Mouse (Mus musculus): Measurements from ENCODE around the gene Paox. TPM values are rescaled to one million over a fixed set of nuclear protein-coding genes. Genes with fewer than 3 reads are reported as not detected.

The Paox gene
- polyA plus RNA-seq, 1 experiment, result 7.0 TPM

DNA sequence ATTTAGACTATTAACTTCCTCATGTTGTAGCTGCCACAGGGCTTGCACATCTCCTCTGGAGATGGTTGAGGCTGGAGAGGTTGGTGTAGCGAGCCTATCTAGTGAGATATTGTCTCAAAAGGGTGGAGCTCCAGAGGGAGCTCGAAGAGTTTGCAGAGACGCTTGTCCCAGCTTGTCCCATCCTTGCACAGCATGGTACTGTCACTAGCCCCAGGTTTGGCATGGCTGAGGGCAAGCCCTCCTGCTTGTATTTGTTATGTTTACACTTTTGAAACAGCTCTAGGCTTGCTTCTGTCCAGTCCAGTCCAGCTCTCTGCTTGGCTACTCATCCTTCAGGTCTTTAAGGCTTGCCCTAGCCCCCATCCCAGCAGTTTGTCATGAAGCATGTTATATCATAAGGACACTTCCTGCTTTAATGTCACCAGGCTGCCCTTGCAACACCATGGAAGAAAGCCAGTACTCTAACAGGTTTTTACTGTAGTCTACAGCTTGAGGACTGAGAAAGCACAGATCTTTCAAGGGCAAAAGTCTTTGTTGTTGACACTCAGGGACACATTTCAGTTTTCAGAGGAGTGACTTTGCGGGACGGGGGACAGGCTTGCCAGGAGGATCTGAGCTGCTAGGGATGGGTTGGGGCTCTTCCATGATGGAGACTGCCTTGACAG is 19.6 kb downstream of the Paox start:
- no peaks in the 10 kb centered on the region for H3K79me2 ChIP-seq (ENCODE audit: control insufficient read depth, insufficient read depth)
- H3K27me3 ChIP-seq (ENCODE audit: control insufficient read depth, insufficient read depth, insufficient read length), result no peaks in the 10 kb centered on the region
- no peak overlapping the region for H3K4me2 ChIP-seq (ENCODE audit: low read depth)
- no peak for TF ChIP-seq E2F4 (IDR thresholded peaks at IDR 0.05; ENCODE audit: insufficient read depth)
- no peak overlapping the region for H3ac ChIP-seq (ENCODE audit: control insufficient read depth, insufficient read length)
- H3K4me3 ChIP-seq, result no peak overlapping the region
- H3K36me3 ChIP-seq (ENCODE audit: control insufficient read depth, insufficient read depth), result no peaks in the 10 kb centered on the region

DNA sequence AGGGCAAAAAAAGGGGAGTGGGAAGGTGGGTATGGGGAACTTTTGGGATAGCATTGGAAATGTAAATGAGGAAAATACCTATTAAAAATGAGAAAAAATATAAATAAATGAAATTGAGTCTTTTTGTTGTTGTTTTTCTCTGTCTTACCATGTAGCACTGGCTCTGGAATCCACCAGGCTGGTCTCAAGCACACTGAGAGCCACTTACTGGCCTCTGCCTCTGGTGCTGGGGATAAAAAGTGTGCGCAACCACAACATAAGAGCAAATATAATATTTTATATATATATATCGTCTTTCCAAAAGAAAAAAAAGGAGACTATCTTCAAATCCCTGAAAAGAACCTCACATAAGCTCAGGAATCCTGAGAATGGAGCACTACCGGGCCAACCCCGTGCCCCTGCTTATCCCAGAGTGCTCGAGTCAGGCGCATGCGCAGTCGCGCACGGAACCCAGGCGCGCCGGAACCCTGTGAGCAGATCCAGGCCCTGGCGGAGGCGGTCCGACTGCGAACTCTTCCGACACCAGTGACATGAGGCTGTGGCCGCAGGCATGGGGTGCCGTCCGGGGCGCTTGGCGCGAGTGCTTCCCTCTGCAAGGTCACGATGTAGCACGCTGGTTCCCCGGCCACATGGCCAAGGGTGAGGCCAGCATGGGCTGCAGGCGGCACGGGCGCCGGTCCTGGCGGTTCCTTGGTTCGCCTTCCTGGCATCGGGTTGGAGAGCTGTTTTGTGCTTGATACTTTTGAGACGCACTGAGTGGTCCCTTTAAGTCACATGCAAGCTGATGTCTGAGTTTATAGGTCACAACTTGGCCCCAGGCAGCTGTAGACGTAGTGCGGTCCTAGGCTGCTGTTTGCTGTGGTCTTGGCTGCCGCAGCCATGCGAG is 21.8 kb downstream of the Paox start, which contains the start of gene Mtg1:
Mtg1 (plus strand) TSS at position 430 of the 886 bp plus-strand sequence.
- H3K27me3 ChIP-seq (ENCODE audit: control insufficient read depth, insufficient read depth, insufficient read length), result no peaks in the 10 kb centered on the region
- H3K36me3 ChIP-seq (ENCODE audit: control insufficient read depth, insufficient read depth), result no peaks in the 10 kb centered on the region
- no peak for TF ChIP-seq E2F4 (IDR thresholded peaks at IDR 0.05; ENCODE audit: insufficient read depth)
- TF ChIP-seq REST (IDR thresholded peaks at IDR 0.05; ENCODE audit: insufficient read depth, insufficient read length), result peak; percentile 45
- TF ChIP-seq USF1 (IDR thresholded peaks at IDR 0.05; ENCODE audit: low read depth), result no peak
- no peak for TF ChIP-seq TCF12 (IDR thresholded peaks at IDR 0.05; ENCODE audit: insufficient read depth, poor library complexity, severe bottlenecking)
- TF ChIP-seq POLR2AphosphoS2 (IDR thresholded peaks at IDR 0.05; ENCODE audit: insufficient read length, low read depth), result peak; percentile 95
- TF ChIP-seq MYOD1 (IDR thresholded peaks at IDR 0.05; ENCODE audit: control insufficient read depth in 1 of 3, insufficient read length in 2 of 3, low read depth in 2 of 3), result peak in 2 of 3 experiments; percentile 4 to 63
- no peak for TF ChIP-seq CEBPB (IDR thresholded peaks at IDR 0.05; ENCODE audit: insufficient read depth, poor library complexity, severe bottlenecking)
- peak in 2 of 3 experiments; percentile 82 to 86 for TF ChIP-seq MYOG (IDR thresholded peaks at IDR 0.05; ENCODE audit: control insufficient read depth in 1 of 3, insufficient read depth in 1 of 3, insufficient read length in 2 of 3, low read depth in 2 of 3)
- no peak for TF ChIP-seq SRF (IDR thresholded peaks at IDR 0.05; ENCODE audit: control insufficient read depth, insufficient read length, low read depth)
- peak; percentile 83 for TF ChIP-seq POLR2A (IDR thresholded peaks at IDR 0.05; ENCODE audit: insufficient read length, low read depth)
- peak; percentile 84 for TF ChIP-seq MAX (IDR thresholded peaks at IDR 0.05; ENCODE audit: low read depth)
- no peak for TF ChIP-seq TCF3 (IDR thresholded peaks at IDR 0.05; ENCODE audit: insufficient read length, low read depth)
- H3ac ChIP-seq (ENCODE audit: control insufficient read depth, insufficient read length), result peak within 1 kb of the TSS; percentile 35
- H3K79me2 ChIP-seq (ENCODE audit: control insufficient read depth, insufficient read depth), result no peaks in the 10 kb centered on the region
- peak within 1 kb of the TSS; percentile 86 for H3K4me2 ChIP-seq (ENCODE audit: low read depth)
- peak within 1 kb of the TSS; percentile 35 for H3K4me3 ChIP-seq

- TF ChIP-seq MYOD1 (IDR thresholded peaks at IDR 0.05; ENCODE audit: control insufficient read depth in 1 of 3, insufficient read length in 2 of 3, low read depth in 2 of 3), result peak in 1 of 3 experiments; percentile 20
- TF ChIP-seq TCF3 (IDR thresholded peaks at IDR 0.05; ENCODE audit: insufficient read length, low read depth), result no peak
- Histone ChIP-seq H3K79me2 (ENCODE audit: control insufficient read depth, insufficient read depth) (no peaks in the 10 kb centered on the region), H3K4me3 (peak overlapping the region; percentile 35), H3K36me3 (ENCODE audit: control insufficient read depth, insufficient read depth) (no peaks in the 10 kb centered on the region), H3K4me2 (ENCODE audit: low read depth) (peak overlapping the region; percentile 86), H3ac (ENCODE audit: control insufficient read depth, insufficient read length) (peak overlapping the region; percentile 35), H3K27me3 (ENCODE audit: control insufficient read depth, insufficient read depth, insufficient read length) (no peaks in the 10 kb centered on the region)
Measured at GRCm38 (mm10) chr7:140138021-140138310, 22.4 kb downstream of the Paox start.

- H3K27me3 ChIP-seq (ENCODE audit: control insufficient read depth, insufficient read depth, insufficient read length), result no peaks in the 10 kb centered on the region
- no peaks in the 10 kb centered on the region for H3K79me2 ChIP-seq (ENCODE audit: control insufficient read depth, insufficient read depth)
- H3K4me3 ChIP-seq, result no peak overlapping the region
- TF ChIP-seq MAX (IDR thresholded peaks at IDR 0.05; ENCODE audit: low read depth) (no peak), POLR2AphosphoS2 (IDR thresholded peaks at IDR 0.05; ENCODE audit: insufficient read length, low read depth) (no peak), TCF12 (IDR thresholded peaks at IDR 0.05; ENCODE audit: insufficient read depth, poor library complexity, severe bottlenecking) (no peak), MYOG (IDR thresholded peaks at IDR 0.05; ENCODE audit: control insufficient read depth in 1 of 3, insufficient read depth in 1 of 3, insufficient read length in 2 of 3, low read depth in 2 of 3) (no peak), SRF (IDR thresholded peaks at IDR 0.05; ENCODE audit: control insufficient read depth, insufficient read length, low read depth) (no peak), TCF3 (IDR thresholded peaks at IDR 0.05; ENCODE audit: insufficient read length, low read depth) (no peak), USF1 (IDR thresholded peaks at IDR 0.05; ENCODE audit: low read depth) (no peak), MYOD1 (IDR thresholded peaks at IDR 0.05; ENCODE audit: control insufficient read depth in 1 of 3, insufficient read length in 2 of 3, low read depth in 2 of 3) (no peak), REST (IDR thresholded peaks at IDR 0.05; ENCODE audit: insufficient read depth, insufficient read length) (no peak), POLR2A (IDR thresholded peaks at IDR 0.05; ENCODE audit: insufficient read length, low read depth) (no peak)
- no peak overlapping the region for H3ac ChIP-seq (ENCODE audit: control insufficient read depth, insufficient read length)
- H3K4me2 ChIP-seq (ENCODE audit: low read depth), result no peak overlapping the region
- no peaks in the 10 kb centered on the region for H3K36me3 ChIP-seq (ENCODE audit: control insufficient read depth, insufficient read depth)
Measured at GRCm38 (mm10) chr7:140141350-140141749, 25.8 kb downstream of the Paox start.

DNA sequence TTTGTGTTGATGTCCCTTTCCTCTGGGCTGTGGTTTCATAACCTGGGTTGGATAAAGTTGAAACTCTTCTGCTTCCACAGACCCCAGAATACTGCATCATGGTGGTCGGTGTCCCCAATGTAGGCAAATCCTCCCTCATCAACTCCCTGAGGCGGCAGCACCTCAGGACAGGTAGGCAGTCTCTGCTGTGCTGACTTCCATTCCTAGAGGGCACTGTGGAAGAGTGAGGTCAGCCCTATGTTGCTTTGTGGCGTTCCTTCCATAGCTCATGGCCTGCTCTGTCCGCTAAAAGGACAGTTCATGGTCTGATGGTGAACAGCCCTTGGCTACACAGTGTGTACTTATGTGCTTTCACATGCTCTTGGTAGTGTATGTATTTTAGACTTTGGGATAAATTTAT is 29.0 kb downstream of the Paox start:
- H3ac ChIP-seq (ENCODE audit: control insufficient read depth, insufficient read length), result no peak overlapping the region
- no peak overlapping the region for H3K4me3 ChIP-seq
- no peaks in the 10 kb centered on the region for H3K27me3 ChIP-seq (ENCODE audit: control insufficient read depth, insufficient read depth, insufficient read length)
- H3K4me2 ChIP-seq (ENCODE audit: low read depth), result no peak overlapping the region
- H3K79me2 ChIP-seq (ENCODE audit: control insufficient read depth, insufficient read depth), result no peaks in the 10 kb centered on the region
- H3K36me3 ChIP-seq (ENCODE audit: control insufficient read depth, insufficient read depth), result no peaks in the 10 kb centered on the region
- TF ChIP-seq MYOD1 (IDR thresholded peaks at IDR 0.05; ENCODE audit: control insufficient read depth in 1 of 3, insufficient read length in 2 of 3, low read depth in 2 of 3) (no peak), MYOG (IDR thresholded peaks at IDR 0.05; ENCODE audit: control insufficient read depth in 1 of 3, insufficient read depth in 1 of 3, insufficient read length in 2 of 3, low read depth in 2 of 3) (no peak), TCF3 (IDR thresholded peaks at IDR 0.05; ENCODE audit: insufficient read length, low read depth) (no peak), E2F4 (IDR thresholded peaks at IDR 0.05; ENCODE audit: insufficient read depth) (no peak), USF1 (IDR thresholded peaks at IDR 0.05; ENCODE audit: low read depth) (no peak), SRF (IDR thresholded peaks at IDR 0.05; ENCODE audit: control insufficient read depth, insufficient read length, low read depth) (no peak), TCF12 (IDR thresholded peaks at IDR 0.05; ENCODE audit: insufficient read depth, poor library complexity, severe bottlenecking) (no peak), MAX (IDR thresholded peaks at IDR 0.05; ENCODE audit: low read depth) (no peak), POLR2AphosphoS2 (IDR thresholded peaks at IDR 0.05; ENCODE audit: insufficient read length, low read depth) (no peak), REST (IDR thresholded peaks at IDR 0.05; ENCODE audit: insufficient read depth, insufficient read length) (no peak)
